Mouse (Mus musculus): Measurements from ENCODE around the gene Sbf2.
"Not testable (repeated sequence)": the region's sequence is repeated elsewhere in the genome, so short reads cannot be mapped to it uniquely, and the experiment has no call there.

Gene Sbf2

DNA sequence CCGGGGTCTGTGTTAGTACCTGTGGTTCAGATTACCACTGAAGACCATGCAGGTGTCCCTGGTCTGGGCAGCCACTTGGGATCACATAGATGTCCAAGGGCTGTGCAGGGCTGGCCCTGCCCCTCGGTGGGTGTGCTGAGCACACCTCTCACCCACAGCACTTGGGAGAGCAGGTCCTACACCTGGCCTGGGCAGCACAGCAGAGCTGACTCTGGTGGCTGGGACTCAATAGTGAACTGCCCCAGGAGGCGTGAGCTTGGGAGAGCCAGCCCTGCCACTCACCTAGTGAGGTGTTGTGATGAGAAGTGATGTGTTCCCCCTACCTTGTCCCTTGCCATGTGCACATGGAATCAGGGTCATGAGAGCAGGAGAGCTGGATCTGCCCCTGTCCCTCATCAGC, 31.0 kb downstream of the Sbf2 start:
- DNase-seq (ENCODE audit: low read depth, low spot score): no peak

GRCm38 (mm10) chr7:110565815-110566549, 48.7 kb downstream of the Sbf2 start:
- DNase-seq (ENCODE audit: low read depth, low spot score): no peak

DNA sequence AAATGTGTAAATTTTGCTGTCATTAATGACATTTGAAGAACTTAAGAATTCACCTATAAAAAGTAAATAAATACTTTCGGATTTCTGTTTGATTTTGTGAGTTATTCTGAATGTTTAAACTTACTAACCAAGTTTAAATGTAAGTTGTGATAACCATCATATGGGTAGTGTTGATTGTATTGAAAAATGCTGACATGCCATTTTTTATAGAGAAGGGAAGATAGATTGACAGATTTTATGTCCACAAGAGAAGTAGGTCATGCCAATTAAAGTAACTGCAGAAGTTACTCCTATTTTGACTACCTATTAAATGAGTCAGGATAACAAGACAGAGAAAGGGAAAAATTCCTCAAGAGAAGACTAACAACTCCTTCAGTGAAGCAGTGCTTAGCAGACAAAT, 53.1 kb downstream of the Sbf2 start:
- DNase-seq (ENCODE audit: low read depth, low spot score): no peak

DNA sequence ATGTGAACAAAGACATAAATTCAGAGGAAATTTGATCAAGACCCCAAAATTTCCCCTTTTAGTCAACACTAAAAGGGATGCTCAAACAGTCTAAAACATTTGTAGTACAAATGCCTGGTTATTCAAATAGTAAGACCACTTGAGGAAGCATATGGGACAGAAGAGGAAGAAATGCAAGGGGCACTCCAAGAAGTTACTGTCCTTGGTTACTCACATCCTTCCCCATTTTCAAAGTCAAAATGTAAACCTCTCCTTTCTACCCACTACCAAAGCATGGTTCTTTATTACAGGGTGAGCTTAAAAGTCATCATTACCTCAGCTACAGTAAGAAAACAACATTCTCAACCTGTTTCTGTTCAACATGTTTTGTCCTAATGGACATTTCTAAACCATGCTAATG, 57.7 kb downstream of the Sbf2 start:
- no peak for DNase-seq (ENCODE audit: low read depth, low spot score)

DNA sequence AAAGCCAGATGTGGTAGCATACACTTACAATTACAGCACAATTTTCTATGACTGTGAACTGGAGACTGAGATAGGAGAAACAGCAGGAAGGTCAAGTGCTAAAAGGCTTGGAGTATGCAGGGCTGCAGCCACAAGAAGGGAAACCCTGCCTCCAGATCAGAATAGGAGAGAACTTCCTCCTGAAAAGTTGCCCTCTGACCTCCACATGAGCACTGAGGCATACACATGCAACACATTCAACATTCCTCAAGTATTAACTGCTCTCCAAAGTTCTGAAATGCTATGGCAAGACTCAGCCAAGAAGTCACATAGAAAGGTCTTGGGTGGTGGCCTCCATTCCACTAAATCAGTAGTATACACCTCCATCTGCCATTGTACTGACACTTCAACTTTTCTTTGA, 58.5 kb downstream of the Sbf2 start:
- no peak for DNase-seq (ENCODE audit: low read depth, low spot score)

- DNase-seq (ENCODE audit: low read depth, low spot score): no peak
Measured at GRCm38 (mm10) chr7:110555260-110555659, 59.5 kb downstream of the Sbf2 start.

DNA sequence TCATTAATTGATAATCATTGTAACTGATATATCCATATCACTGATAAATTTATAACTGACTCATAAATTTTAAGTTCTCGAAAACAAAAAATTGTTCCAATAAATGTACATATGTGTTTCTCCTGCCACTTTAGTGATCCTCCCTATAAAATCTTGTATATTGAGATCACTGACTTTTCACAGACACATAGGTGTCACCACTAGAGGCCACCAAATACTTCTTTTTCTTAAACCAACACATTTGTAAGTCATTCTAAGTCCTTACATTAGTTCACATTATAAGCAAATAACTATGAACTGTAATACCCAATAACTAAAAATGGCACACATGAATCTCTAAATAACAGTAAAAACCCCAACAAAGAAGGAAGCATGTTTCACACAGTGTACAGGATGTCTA, 66.5 kb downstream of the Sbf2 start:
- peak; percentile 79 for DNase-seq (ENCODE audit: low read depth, low spot score)

DNA sequence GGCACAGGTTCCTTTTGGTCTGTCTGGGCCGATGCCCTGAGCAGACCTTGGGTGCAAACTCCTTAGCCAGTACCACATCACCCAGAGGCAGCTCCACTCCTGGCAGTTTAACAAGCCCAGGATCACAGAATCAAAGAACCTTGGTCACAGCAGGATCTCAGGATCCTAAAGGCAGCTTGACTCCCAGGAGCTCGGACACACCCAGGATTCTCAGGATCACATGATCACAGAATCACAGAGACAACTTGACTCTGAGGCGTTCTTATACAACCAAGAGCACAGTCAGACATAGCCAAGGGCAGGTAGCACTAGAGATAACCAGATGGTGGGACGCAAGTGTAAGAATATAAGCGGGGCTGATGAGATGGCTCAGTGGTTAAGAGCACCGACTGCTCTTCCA, 71.4 kb downstream of the Sbf2 start:
- DNase-seq (ENCODE audit: low read depth, low spot score): no peak

DNA sequence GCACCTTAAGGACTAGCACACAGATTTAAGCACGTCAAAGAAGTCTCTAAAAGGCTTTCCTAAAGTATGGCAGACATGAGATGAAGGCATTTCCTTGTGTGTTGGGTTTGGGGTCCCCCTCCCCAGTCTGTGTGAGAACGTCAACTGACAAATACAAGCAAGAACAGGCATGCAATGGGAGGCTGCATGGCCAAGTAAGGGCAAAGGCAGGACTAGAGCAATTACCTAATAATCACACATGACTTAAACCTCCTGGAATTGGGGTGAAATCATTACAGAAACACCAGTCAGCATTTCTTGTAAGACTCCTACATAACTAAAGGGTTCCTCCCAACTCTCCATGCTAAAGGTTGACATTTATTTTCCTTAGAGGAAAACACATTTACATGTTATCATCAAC, 75.5 kb downstream of the Sbf2 start:
- no peak for DNase-seq (ENCODE audit: low read depth, low spot score)

- DNase-seq (ENCODE audit: low read depth, low spot score): not testable (repeated sequence)
Measured at GRCm38 (mm10) chr7:110530295-110530694, 84.4 kb downstream of the Sbf2 start.

GRCm38 (mm10) chr7:110525090-110525775, 89.5 kb downstream of the Sbf2 start:
- DNase-seq (ENCODE audit: low read depth, low spot score): no peak

GRCm38 (mm10) chr7:110516241-110517220, 98.2 kb downstream of the Sbf2 start:
- DNase-seq (ENCODE audit: low read depth, low spot score): no peak

GRCm38 (mm10) chr7:110514131-110514530, 100.6 kb downstream of the Sbf2 start:
- no peak for DNase-seq (ENCODE audit: low read depth, low spot score)

DNA sequence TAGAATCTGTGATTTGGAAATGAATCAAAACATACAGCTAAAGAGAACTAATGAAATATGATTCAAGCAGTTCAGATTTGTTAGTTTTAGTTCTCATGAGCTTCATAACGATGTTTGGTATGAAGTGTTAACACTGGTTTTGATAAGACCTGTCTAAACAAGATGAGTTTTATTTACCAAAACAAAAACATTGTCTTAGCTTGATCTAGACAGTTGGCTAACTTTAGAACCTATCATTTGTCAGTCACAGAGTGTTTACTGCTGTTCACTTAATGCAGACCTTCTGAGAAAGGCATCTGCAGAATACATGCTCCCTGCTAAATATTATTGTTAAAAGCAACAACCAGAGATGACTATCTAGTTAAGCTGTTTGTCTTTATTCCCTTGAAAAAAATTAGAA, 116.1 kb downstream of the Sbf2 start:
- DNase-seq (ENCODE audit: low read depth, low spot score): no peak

DNA sequence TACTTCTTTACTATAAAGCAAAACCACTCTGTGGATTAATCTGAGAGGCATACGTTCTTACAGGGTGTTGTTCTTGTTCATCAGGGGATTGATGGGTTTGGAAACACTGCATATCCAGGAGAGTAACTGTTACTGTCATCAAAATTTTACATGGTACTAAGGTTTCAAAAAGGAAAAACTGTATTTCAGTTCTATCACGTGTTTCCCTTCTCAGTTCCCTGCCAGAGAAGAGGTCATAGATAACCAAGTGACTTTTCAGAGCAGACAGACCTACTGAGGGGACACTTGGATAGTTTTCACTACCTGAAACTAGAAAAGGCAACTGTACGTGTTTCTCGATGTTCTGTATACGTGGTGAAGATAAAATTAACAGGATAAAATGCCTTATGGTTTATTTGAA, 123.7 kb downstream of the Sbf2 start:
- DNase-seq (ENCODE audit: low read depth, low spot score): no peak

DNA sequence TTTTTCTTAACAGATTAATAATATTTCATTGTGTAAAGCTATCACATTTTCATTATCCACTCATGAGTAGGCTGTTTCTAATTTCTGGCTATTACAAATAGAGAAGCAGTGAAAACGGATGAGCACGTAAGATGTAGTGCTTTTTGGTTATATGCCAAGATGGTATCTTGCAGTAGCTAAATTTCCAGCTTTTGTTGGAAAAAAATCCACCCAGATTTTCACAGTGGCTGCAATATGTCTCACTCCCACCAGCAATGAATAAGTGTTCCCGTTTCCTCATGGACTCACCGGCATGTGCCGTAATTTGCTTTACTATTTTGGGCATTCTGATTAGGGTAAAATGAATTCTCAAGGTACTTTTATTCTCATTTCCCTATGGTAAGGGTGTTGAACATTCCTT, 129.7 kb downstream of the Sbf2 start:
- no peak for DNase-seq (ENCODE audit: low read depth, low spot score)

DNA sequence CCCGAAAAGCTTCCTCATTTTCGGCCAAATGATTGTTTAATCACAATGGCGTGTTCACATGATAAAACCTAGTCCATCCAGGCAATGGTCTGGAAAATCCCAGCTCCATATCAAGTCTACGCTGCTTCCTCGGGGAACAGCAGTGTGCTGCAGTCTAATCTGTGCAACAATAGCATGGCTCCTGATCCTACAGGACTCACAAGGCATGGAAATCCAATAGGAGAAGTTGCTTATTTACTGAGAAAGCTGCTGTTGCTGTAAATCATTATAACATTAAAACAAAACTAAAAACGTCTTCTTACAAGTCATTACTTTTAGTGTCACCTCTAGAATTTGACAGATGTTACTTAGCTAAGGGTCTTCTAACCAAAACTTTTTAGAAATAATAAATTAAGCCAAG, 143.7 kb downstream of the Sbf2 start:
- DNase-seq (ENCODE audit: low read depth, low spot score): no peak

DNA sequence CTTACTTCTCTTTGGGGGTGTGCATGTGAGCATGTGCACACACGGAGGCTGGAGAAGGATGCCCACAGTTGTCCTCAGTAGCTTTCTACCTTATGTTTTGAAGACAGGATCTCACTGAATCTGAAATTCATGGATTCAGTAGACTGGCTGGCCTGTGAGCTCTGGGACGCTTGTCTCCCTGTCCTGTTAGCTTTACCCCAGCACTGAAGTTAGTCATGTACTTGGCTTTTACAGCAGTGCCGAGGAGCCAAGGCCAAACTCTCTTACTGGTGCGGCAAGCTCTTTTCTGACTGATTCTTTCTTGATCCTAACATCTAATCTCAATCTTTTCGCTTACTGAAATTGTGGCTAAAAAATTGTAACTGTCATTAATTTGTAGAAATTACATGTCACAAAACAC, 151.3 kb downstream of the Sbf2 start:
- DNase-seq (ENCODE audit: low read depth, low spot score): no peak

DNA sequence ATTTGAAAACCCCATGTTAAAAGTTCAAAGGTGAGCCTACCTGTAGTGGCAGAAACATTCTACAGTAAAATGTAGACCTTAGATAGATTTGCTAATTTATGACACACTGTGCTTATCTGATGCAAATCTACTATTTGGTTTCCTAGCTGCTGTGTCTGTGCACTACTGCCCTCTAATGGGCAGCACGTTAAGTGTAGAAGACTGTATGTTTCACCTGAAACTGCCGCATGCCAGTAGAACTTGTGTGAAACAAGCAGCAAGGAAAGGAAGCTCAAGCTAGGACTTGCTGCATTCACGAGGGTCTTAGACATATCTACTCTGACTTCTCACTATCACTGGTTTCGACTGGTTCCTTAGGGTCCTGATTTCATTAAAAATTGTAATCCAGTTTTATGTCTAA, 182.4 kb downstream of the Sbf2 start:
- DNase-seq (ENCODE audit: low read depth, low spot score): peak; percentile 84

DNA sequence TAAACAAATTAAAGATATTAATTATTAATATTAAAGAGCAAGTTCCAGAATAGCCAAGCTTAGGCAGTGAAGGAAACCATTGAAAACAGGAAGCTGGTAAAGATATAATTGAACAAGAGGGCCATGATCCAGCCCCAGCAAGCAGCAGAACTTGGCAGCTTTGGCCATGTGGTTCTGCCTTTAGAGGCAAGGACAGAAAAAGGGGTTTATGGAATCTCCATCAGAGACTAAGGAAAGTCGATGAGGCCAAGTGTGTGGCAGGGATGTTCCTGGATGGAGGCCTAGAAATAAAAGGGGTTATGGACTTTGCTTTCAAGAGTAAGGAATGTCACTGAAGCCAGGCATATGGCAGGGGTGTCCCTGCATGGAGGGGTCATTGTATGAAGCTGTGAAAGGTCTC, 198.4 kb downstream of the Sbf2 start:
- DNase-seq (ENCODE audit: low read depth, low spot score): no peak

GRCm38 (mm10) chr7:110414276-110414675, 200.4 kb downstream of the Sbf2 start:
- DNase-seq (ENCODE audit: low read depth, low spot score): no peak

- DNase-seq (ENCODE audit: low read depth, low spot score): no peak
Measured at GRCm38 (mm10) chr7:110402092-110402491, 212.6 kb downstream of the Sbf2 start.
